Mouse (Mus musculus) thymus, adult 18-20 months (tissue): ENCODE results near the gene Atcay.
"Not testable (repeated sequence)": the region's sequence is repeated elsewhere in the genome, so short reads cannot be mapped to it uniquely, and the experiment has no call there.

ENCODE experiments used
- DNase-seq, 2 experiments: peaks; one replicate each; pipeline ENCODE4 v3.0.0; 2022; ENCODE audit warnings: mixed read lengths in 2 of 2

The Atcay gene

GRCm38 (mm10) chr10:81240876-81241275, 10.2 kb upstream of the Atcay start:
- no peak for DNase-seq

DNA sequence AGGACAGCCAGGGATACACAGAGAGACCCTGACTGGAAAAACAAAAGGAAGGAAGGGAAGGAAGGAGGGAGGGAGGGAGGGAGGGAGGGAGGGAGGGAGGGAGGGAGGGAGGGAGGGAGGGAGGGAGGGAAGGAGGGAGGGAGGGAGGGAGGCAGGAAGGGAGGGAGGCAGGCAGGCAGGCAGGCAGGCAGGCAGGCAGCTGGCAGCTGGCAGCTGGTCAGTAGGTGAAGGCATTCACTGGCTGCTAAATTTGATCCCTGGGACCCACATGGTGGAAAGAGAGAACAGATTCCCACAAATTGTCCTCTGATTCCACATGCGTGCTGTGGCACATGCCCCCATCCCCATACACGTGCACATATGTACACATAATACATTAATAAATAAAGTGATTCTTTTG, 8.0 kb upstream of the Atcay start:
- DNase-seq: no peak

DNA sequence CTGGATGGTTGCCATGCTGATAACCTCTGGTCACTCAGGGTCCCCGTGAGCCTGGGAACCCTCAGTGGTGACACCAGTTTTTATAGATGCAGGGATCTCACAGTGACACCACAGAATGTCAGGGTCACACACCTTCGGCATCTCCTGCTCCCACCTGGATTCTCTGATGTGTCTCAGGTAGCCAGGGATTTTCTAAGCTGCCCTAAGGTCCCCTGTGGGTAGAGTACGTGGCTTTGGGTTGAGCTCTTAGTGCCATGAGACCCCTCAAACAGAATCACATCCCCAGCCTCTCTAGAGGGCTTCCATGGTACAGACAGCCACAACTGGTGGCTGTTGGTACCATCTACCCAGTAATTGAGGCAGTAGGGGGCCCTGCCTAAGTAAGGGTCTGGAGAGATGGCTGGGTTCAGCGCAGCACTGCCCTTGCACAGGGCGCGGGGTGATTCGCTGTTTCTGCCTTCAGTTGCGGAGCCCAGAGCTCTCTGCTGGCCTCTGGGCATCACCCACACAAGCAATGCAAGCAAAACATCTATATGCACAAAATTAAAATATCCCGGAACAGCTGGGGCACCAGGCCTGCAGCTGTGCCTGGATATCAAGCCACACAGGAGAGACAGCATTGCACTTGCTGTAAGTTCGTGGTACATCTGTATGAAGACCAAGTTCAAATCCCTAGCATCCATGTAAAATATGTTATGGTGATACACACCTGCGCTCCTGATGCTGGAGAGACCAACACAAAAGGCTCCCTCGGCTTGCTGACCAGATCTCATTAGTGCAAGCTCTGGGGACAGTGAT, 6.0 kb upstream of the Atcay start:
- DNase-seq: no peak

DNA sequence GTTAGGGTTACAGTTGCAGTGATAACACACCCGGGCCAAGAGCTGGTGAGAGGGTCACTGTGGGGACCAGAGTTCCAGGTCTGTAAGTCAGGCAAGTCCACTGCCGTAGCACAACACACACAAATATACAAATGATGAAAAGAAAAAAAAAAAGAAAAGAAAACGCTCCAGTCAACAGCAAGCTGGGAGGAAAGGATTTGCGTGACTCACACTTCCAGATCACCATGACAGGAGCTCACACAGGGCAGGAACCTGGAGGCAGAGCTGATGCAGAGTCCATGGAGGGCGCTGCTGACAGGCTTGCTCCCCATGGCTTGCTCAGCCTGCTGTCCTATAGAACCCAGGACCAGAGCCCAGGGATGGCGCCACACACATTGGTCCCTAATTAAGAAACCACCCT, 3.6 kb upstream of the Atcay start:
- DNase-seq: no peak

- no peak for DNase-seq
These were observed 2.6 kb upstream of the Atcay start for GRCm38 (mm10) chr10:81233226-81233585.

- DNase-seq: peak; percentile 72 to 85
These were observed 2.1 kb upstream of the Atcay start, which contains the start of gene Zfr2 for GRCm38 (mm10) chr10:81232580-81233225. Gene Zfr2 (plus strand): TSS chr10:81233155.

GRCm38 (mm10) chr10:81231436-81231835, 803 bp upstream of the Atcay start:
- no peak for DNase-seq

GRCm38 (mm10) chr10:81229735-81230437, 747 bp downstream of the Atcay start:
- DNase-seq: no peak

GRCm38 (mm10) chr10:81223731-81224130, 6.9 kb downstream of the Atcay start:
- not testable (repeated sequence) for DNase-seq

DNA sequence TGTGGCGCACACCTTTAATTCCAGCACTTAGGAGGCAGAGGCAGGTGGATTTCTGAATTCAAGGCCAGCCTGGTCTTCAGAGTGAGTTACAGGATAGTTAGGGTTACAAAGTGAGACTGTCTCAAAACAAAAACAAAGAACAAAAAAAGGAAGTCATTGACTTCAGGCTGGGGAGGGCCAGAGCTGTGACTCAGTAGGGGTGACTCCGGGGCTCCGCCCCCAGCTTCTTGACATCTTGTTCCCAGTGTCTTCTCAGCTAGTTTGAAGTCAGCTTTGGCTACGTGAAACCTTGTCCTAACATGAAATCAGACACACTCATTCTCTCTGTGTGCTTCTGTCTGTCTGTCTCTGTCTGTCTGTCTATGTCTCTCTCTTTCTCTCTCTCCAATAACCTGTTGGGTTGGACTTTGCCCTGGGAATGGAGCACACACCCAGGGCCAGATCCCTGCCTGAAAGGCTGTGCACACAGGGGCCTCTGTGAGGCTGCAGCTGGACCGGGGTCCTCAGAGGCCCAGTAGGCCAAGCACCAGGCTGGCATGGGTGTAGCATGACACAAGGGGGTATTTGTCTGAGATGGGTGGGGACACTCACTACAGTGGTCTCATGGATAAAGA, 9.1 kb downstream of the Atcay start:
- no peak for DNase-seq

DNA sequence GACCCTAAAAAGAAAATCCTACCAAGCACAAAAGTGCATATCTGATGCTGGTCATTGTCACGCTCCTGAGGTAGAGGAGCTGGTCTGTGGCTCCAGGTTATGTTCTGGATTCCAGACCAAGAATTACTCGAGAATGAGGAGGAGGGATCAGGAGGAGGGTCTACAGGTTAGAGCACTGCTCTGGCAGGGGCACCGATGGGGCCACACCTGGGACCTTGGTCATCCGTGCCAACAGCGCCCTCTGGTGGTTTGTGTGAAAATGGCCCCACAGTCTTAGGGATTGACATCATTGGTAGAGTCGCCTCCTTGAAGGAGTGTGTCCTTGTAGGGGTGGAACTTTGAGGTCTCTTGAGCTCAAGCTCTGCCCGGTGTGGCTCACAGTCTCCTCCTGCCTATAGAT, 12.7 kb downstream of the Atcay start:
- peak; percentile 44 to 53 for DNase-seq

DNA sequence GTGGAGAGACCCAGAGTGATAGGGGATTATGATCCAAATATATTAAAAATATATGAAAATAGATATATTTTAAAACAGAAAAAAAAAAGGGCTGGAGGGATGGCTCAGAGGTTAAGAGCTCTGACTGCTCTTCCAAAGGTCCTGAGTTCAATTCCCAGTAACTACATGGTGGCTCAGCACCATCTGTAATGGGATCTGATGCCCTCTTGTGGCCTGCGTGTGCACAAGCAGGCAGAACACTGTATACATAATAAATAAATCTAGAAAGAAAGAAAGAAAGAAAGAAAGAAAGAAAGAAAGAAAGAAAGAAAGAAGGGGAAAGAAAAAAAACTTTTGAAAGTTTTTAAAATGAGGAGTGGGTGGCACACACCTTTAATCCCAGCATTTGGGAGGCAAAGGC, 13.4 kb downstream of the Atcay start:
- not testable (repeated sequence) for DNase-seq

GRCm38 (mm10) chr10:81216810-81217209, 13.8 kb downstream of the Atcay start:
- no peak for DNase-seq

DNA sequence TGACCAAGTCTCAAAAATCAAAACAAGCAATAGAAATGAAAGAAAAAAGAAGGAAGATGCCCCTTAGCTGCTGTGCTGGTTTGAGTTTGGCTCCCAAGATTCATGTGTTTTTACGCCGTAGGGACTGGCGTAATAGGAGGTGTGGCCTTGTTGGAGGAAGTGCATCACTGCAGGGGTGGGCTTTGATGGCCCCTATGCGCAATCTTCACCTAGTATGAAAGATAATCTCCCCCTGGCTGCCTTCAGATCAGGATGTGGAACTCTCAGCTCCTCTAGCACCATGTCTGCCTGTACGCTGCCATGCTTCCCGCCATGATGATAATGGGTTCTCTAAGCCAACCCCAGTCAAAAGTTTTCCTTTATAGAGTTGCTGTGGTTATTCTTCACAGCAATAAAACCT, 14.4 kb downstream of the Atcay start:
- no peak for DNase-seq

DNA sequence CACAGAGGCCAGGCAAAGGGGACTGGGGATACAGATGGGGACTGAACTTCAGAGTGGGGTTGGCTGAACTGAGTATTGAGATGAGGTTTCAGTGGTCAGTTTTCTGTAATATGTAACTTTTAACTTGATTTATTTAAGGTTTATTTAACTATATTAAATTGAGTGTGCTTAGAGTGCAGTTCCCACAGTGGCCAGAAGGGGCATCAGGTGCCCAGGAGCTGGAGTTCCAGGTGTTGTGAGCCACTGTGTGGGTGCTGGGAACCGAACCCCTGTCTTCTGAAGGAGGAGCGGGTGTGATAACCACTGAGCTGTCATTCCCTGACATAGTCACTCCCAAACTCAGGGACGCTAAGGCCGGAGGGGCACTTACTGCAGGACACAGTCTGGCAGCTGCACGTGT, 20.5 kb downstream of the Atcay start:
- DNase-seq: no peak

DNA sequence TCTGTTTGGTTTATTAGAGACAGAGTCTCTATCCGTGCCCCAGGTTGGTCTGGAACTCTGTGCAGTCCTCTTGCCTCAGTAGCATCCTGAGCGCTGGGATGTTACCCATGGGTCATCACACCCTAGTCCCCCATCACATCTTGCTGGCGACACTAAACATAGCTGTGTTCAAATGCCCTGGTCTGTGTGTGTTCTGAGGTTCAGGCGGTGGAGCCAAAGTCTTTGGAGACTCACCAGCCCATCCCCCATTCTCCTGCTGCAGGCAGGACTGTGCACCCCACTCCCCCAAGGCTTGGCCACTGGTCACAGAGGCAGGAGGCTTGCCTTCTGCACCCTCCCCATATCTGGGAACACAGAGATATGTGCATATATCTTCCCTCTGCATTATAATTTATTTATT, 26.5 kb downstream of the Atcay start:
- no peak for DNase-seq

- no peak for DNase-seq
These were observed 27.5 kb downstream of the Atcay start for GRCm38 (mm10) chr10:81202978-81203720.

DNA sequence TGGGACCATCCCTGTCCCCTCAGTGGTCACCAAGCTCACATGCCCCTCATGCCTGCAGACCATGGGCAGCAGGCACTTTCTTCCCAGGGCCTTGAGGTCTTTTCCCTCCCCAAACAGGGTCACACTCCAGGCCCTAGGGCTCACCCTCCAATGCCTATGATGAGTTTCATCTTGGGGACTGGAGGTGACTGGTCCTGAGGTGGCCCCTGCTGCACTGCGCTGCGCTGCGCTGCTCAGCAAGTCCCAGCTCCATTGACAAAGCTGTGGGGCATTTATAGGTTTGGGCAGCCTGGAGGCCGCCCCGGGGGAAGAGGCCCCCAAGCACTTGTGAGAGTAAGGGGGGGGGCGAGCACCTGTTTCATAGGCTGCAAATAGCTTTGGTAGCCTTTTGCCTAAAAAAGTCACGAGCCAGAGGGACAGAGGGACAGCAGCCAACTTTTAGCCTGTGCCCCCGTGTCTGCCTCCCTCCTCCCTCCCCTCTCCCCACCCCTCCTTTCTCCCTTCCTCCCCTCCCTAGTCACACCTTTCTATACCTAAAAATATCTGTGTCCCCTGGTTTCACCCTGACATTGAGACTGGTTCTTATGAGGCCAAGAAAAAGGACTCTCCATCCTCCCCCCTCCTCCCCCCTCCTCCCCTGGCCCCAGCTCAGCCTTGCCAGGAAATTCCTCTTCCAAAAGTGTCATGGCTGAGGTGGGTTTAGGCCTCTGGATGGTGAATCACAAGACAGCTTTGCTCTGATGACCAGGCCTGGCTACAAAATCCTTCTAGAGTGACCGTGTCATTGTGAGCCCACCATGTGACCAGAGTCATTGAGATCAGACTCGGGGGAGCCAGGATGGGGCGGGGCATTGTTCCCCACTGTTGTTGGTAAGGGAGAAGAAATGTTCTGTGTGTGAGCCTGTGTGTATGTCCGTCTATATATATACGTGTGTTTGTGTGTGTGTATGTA, 28.6 kb downstream of the Atcay start, which contains the start of gene Nmrk2:
Nmrk2 (minus strand) TSS at position 245 of the 952 bp plus-strand sequence.
- no peak for DNase-seq

- no peak for DNase-seq
These were observed 29.9 kb downstream of the Atcay start for GRCm38 (mm10) chr10:81200605-81201287.

- DNase-seq: no peak
These were observed 30.5 kb downstream of the Atcay start for GRCm38 (mm10) chr10:81200141-81200540.

DNA sequence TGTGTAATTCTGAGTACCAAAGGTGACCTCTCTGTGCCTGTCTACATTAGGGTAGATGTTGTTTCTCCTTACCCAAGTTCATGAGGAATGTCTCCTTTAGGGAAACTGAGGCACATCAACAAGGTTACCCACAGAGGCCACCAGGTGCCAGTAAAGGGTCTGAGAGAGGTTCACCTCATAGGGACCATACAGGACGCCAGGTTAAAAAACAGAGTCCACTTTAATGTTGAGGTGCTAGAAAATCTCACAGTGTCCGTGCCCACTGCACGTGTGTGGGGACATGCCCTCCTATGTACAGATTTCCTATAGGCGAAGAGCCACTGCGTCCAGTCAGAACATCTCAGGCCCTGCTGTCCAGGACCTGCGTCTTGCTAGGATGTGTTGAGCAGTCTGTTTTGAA, 31.6 kb downstream of the Atcay start:
- no peak for DNase-seq
